Mouse (Mus musculus) C2C12 (cell line): Measurements from ENCODE around the gene 9930021J03Rik. TPM values are rescaled to one million over a fixed set of nuclear protein-coding genes. Genes with fewer than 3 reads are reported as not detected.

Source experiments
- H3K27me3 ChIP-seq: one replicate; pipeline ENCODE4 v1.6.1; 2011; ENCODE audit not compliant: control insufficient read depth, insufficient read depth, insufficient read length
- H3K36me3 ChIP-seq: one replicate; pipeline ENCODE4 v1.6.1; 2011; ENCODE audit not compliant: control insufficient read depth, insufficient read depth
- H3K4me3 ChIP-seq: one replicate; pipeline ENCODE4 v1.5.1; 2011; ENCODE audit warnings: mild to moderate bottlenecking, control low read depth; ENCODE audit not compliant: poor library complexity, insufficient read depth, severe bottlenecking
- H3K79me2 ChIP-seq: one replicate; pipeline ENCODE4 v1.6.1; 2011; ENCODE audit not compliant: control insufficient read depth, insufficient read depth
- H3K79me3 ChIP-seq: one replicate; pipeline ENCODE4 v1.6.1; 2011; ENCODE audit warnings: low read depth, control low read depth
- H3ac ChIP-seq: one replicate; pipeline ENCODE3; 2011; ENCODE audit warnings: low read depth; ENCODE audit not compliant: control insufficient read depth, insufficient read length
- CEBPB ChIP-seq: IDR thresholded peaks from one replicate; pipeline ENCODE4 v1.6.1; 2011; ENCODE audit warnings: low read depth, mild to moderate bottlenecking, control low read depth, moderate library complexity
- CTCF ChIP-seq: IDR thresholded peaks from one replicate; pipeline ENCODE4 v1.5.1; 2011; ENCODE audit not compliant: control insufficient read depth, insufficient read depth, insufficient read length
- FOSL1 ChIP-seq: IDR thresholded peaks from one replicate; pipeline ENCODE4 v1.8.0; 2011; ENCODE audit warnings: mild to moderate bottlenecking, low read length; ENCODE audit not compliant: poor library complexity, insufficient read depth, severe bottlenecking
- MAX ChIP-seq: IDR thresholded peaks from one replicate; pipeline ENCODE4 v1.6.1; 2011; ENCODE audit warnings: mild to moderate bottlenecking, control low read depth
- MYOD1 ChIP-seq: IDR thresholded peaks from one replicate; pipeline ENCODE4 v1.6.1; 2011; ENCODE audit warnings: low read depth; ENCODE audit not compliant: control insufficient read depth, insufficient read length
- MYOG ChIP-seq: IDR thresholded peaks from one replicate; pipeline ENCODE4 v1.6.1; 2011; ENCODE audit not compliant: control insufficient read depth, insufficient read length; ENCODE audit errors: extremely low read depth
- USF1 ChIP-seq: IDR thresholded peaks from one replicate; pipeline ENCODE4 v1.6.1; 2011; ENCODE audit warnings: low read depth, mild to moderate bottlenecking, control low read depth, moderate library complexity
- polyA plus RNA-seq: library from polyadenylated mRNA; unstranded; fragments of >200 nt; fragmentation: generic; extraction: Trizol; gene quantifications from one replicate; pipeline ENCODE4 v1.2.1, GENCODE M21; 2012; ENCODE audit warnings: missing spikeins

9930021J03Rik gene
- polyA plus RNA-seq, 1 experiment = 2.3 TPM

DNA sequence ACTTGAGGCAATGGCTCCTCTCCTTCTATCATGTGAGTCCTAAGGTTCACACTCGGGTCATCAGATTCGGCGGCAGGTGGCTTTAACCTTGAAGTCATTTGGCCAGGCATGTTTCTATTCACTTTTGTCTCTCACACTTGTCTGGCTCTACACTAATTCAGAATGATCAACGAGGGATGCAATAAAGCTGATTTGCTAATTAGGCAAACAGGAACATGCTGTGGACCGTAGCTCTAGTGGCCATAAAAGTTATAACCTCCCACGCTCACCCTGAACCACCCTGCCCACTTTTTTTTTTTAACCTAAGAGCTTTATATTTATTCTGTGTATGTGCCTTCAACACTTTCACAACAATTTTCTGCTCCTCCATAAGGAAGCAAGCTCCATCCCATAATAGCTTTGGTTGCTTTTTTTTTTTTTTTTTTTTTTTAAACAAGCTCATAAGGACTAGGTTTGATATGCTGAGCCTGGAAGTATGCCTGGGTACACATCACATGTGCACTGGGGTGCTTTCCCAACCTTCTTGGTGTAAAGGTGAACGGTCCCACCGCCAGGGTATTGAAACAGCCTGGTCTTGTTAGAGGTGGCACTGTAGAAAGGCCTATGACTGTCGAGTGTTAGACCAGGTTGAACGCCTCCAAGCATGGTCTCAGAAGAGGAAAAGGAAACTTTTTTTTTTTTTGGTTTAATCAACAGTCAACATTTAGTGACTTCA, 129.2 kb downstream of the 9930021J03Rik start:
- H3K27me3 ChIP-seq = no peaks in the 10 kb centered on the region
- no peak overlapping the region for H3ac ChIP-seq
- H3K79me2 ChIP-seq = no peaks in the 10 kb centered on the region
- no peaks in the 10 kb centered on the region for H3K36me3 ChIP-seq
- no peak overlapping the region for H3K4me3 ChIP-seq
- TF ChIP-seq CEBPB = no peak
- no peaks in the 10 kb centered on the region for H3K79me3 ChIP-seq

DNA sequence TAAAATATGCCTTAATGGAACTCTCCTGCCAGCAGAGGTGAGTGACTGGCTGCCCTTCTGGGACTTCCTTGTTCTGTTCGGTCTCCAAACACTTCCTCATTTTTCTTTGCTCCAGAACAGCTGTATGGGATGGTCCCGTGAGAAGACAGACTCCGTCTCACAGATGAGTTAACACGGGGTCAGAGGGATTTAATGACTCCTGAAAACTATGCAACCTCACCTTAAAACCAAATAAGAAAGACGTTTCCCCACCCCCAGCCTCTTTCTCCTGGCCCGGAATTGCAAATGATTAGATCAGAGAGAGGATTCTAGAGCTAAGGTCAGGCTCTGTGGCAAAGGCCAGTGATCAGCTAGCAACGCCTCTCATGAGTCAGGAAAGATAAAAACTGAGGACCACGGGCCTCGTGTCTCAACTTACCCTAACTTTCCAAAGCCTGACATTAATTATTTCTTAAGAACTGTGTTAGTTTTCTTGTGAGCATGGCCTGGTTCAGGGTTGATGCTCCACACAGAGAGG, 130.2 kb downstream of the 9930021J03Rik start:
- no peak overlapping the region for H3K4me3 ChIP-seq
- no peak for TF ChIP-seq MAX
- no peak for TF ChIP-seq MYOG
- no peak for TF ChIP-seq USF1
- TF ChIP-seq FOSL1 = no peak
- TF ChIP-seq CTCF = no peak
- no peak for TF ChIP-seq MYOD1
- TF ChIP-seq CEBPB = no peak
- no peaks in the 10 kb centered on the region for H3K36me3 ChIP-seq
- no peaks in the 10 kb centered on the region for H3K79me2 ChIP-seq
- H3K79me3 ChIP-seq = no peaks in the 10 kb centered on the region
- no peak overlapping the region for H3ac ChIP-seq
- H3K27me3 ChIP-seq = no peaks in the 10 kb centered on the region

DNA sequence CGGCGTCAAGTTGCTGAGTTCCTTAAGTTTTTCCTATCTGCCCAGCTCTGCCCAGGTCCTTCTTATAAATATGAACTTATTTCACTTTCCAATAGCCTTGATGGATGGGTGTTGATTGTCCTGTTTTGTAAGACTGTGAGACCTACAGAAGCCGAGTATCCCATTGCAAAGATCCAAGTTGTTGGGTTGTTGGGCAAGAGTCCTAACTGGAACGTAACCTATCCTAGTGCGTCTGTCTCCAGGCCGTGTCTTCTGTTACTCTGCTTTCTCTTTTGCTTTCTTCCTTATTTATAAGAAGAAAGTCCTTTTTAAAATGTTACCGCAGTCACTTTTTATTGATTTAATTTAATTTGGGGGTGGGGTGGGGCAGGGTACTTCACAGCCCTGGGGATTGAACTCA, 130.8 kb downstream of the 9930021J03Rik start:
- H3K27me3 ChIP-seq = no peaks in the 10 kb centered on the region
- H3K4me3 ChIP-seq = no peak overlapping the region
- no peaks in the 10 kb centered on the region for H3K79me3 ChIP-seq
- TF ChIP-seq CTCF = no peak
- TF ChIP-seq MYOG = no peak
- no peak for TF ChIP-seq FOSL1
- no peak for TF ChIP-seq MAX
- no peak for TF ChIP-seq USF1
- no peak for TF ChIP-seq MYOD1
- TF ChIP-seq CEBPB = no peak
- no peaks in the 10 kb centered on the region for H3K36me3 ChIP-seq
- no peak overlapping the region for H3ac ChIP-seq
- H3K79me2 ChIP-seq = no peaks in the 10 kb centered on the region

DNA sequence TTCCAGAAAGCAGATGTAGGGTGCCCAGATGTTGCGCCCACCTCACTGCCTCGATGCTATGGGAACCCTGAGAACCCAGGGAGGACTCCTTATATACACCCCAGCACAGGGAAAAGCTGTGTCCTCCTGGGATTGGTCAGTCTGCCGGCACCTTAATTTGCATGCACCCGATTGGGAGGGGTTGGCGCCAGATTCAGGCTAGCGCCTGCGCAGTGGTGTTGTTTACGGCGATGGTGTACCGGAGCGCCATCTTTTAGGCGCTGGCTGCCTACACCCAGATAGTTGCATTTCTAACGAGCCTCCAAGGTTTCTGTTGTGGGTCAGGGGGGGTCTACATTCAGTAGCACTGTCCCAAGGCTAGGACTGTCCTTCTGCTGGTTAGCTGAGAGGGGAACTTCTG, 133.1 kb downstream of the 9930021J03Rik start:
- Histone ChIP-seq H3K4me3 (no peak overlapping the region), H3K36me3 (no peaks in the 10 kb centered on the region), H3K27me3 (no peaks in the 10 kb centered on the region), H3ac (no peak overlapping the region), H3K79me2 (no peaks in the 10 kb centered on the region), H3K79me3 (no peaks in the 10 kb centered on the region)
- TF ChIP-seq CEBPB (no peak), FOSL1 (no peak), MYOG (no peak), CTCF (no peak), MYOD1 (no peak), USF1 (no peak), MAX (no peak)

DNA sequence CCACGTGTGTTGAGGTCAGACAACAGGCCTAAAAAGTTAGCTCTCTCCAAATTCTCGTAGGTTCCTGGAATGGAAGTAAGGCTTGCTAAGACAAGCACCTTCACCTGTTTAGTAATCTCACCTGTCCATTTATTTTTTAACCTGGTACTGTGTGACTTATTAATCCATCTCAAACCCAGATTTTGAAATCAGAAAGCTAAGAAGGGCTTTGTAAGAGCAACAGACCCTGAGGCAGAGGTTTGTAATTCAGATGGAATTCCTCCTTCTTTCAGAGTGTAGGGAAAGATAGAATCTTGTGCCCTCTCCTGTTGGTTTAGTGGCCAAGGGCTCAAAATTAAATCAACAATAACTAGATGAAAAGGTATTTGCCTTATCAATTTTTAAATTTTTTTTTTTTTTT, 134.6 kb downstream of the 9930021J03Rik start:
- no peaks in the 10 kb centered on the region for H3K36me3 ChIP-seq
- no peak overlapping the region for H3K4me3 ChIP-seq
- TF ChIP-seq FOSL1 (no peak), MYOG (no peak), CEBPB (no peak), USF1 (no peak), CTCF (no peak), MYOD1 (no peak), MAX (no peak)
- no peaks in the 10 kb centered on the region for H3K79me2 ChIP-seq
- H3ac ChIP-seq = no peak overlapping the region
- H3K27me3 ChIP-seq = no peaks in the 10 kb centered on the region
- no peaks in the 10 kb centered on the region for H3K79me3 ChIP-seq

DNA sequence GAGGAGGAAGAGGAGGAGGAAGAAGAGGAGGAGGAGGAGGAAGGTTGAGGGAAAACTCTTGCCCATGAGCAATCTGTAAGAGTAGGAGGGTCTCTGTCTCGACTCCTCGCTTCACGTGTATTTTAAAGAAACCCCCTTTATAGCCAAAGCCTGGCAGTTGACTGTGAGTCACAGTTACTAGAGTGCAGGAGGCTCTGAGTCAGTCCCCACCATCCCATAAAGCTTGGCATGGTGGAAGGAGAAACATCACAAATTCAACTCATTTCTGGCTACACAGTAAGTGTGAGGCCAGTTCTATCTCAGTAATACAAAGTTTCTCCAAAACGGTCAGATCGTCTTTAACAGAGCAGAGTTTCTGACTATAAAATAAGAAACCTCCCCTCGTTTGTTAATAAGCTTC, 135.5 kb downstream of the 9930021J03Rik start:
- Histone ChIP-seq H3ac (no peak overlapping the region), H3K4me3 (no peak overlapping the region), H3K27me3 (no peaks in the 10 kb centered on the region), H3K79me3 (no peaks in the 10 kb centered on the region), H3K36me3 (no peaks in the 10 kb centered on the region), H3K79me2 (no peaks in the 10 kb centered on the region)
- TF ChIP-seq CEBPB (no peak), USF1 (no peak), MYOD1 (no peak), CTCF (no peak), MYOG (no peak), FOSL1 (no peak), MAX (no peak)
